Mouse (Mus musculus) MEL (cell line): ENCODE measurements around the gene Pde10a.

ENCODE experiments used
- CTCF ChIP-seq, 3 experiments: IDR thresholded peaks in 2 of 3; conservative IDR thresholded peaks in 1 of 3; 2 replicates each; pipeline ENCODE4 v1.5.1; 2011 to 2012; ENCODE audit warnings: low read length in 3 of 3, low read depth in 2 of 3, mild to moderate bottlenecking in 2 of 3, improper control_type of control experiment in 1 of 3, inconsistent platforms in 1 of 3, mixed read lengths in 1 of 3, moderate library complexity in 1 of 3; ENCODE audit not compliant: control insufficient read depth in 1 of 3, insufficient read depth in 1 of 3, poor library complexity in 1 of 3, severe bottlenecking in 1 of 3
- GABPA ChIP-seq: IDR thresholded peaks from 2 replicates; pipeline ENCODE4 v1.6.1; 2012; ENCODE audit warnings: low read depth, mild to moderate bottlenecking, inconsistent platforms, low read length, improper control_type of control experiment, moderate library complexity
- GATA1 ChIP-seq: IDR thresholded peaks from 2 replicates; pipeline ENCODE4 v1.6.1; 2011; ENCODE audit warnings: low read depth, low read length, improper control_type of control experiment
- HCFC1 ChIP-seq: IDR thresholded peaks from 2 replicates; pipeline ENCODE4 v1.6.1; 2012; ENCODE audit warnings: low read depth, mild to moderate bottlenecking, inconsistent platforms, low read length, improper control_type of control experiment, moderate library complexity
- MAFK ChIP-seq: IDR thresholded peaks from 2 replicates; pipeline ENCODE4 v1.6.1; 2011; ENCODE audit warnings: low read depth, mild to moderate bottlenecking, low read length, improper control_type of control experiment, borderline replicate concordance
- MAZ ChIP-seq: IDR thresholded peaks from 2 replicates; pipeline ENCODE4 v1.6.1; 2012; ENCODE audit warnings: low read depth, mild to moderate bottlenecking, inconsistent platforms, low read length, improper control_type of control experiment
- MYB ChIP-seq: IDR thresholded peaks from 2 replicates; pipeline ENCODE4 v1.6.1; 2011; ENCODE audit warnings: mild to moderate bottlenecking, low read depth, low read length, improper control_type of control experiment
- SIN3A ChIP-seq: IDR thresholded peaks from 2 replicates; pipeline ENCODE4 v1.6.1; 2012; ENCODE audit warnings: low read length, improper control_type of control experiment, inconsistent platforms
- TAL1 ChIP-seq: IDR thresholded peaks from 2 replicates; pipeline ENCODE4 v1.6.1; 2012; ENCODE audit warnings: mild to moderate bottlenecking, inconsistent platforms, low read length, moderate library complexity, mixed read lengths
- TCF12 ChIP-seq: IDR thresholded peaks from 2 replicates; pipeline ENCODE4 v1.6.1; 2014; ENCODE audit warnings: low read depth, mild to moderate bottlenecking, inconsistent platforms, low read length, improper control_type of control experiment, moderate library complexity

GRCm38 (mm10) chr17:8528641-8529040, 3.5 kb downstream of the Pde10a start:
- TF ChIP-seq MAFK (no peak), HCFC1 (no peak), CTCF (IDR thresholded peaks at IDR 0.05 in 2 of 3, conservative IDR thresholded peaks at IDR 0.05 in 1 of 3; ENCODE audit: control insufficient read depth in 1 of 3, insufficient read depth in 1 of 3, low read depth in 2 of 3, low read length in 3 of 3, poor library complexity in 1 of 3, severe bottlenecking in 1 of 3) (no peak), TAL1 (no peak), SIN3A (no peak), MAZ (no peak), MYB (no peak), TCF12 (no peak), GABPA (no peak), GATA1 (no peak)
